Mouse (Mus musculus) hindbrain, embryonic 14.5 days (tissue): ENCODE results near the gene Taf6l. TPM values are rescaled to one million over a fixed set of nuclear protein-coding genes. Genes with fewer than 3 reads are reported as not detected.

Source experiments
- ATAC-seq: fragments of 200-750 bp; cut with Nextera tagmentation; 2 replicates; pipeline ENCODE4 v1.8.0; 2017; ENCODE audit warnings: moderate number of reproducible peaks, mild to moderate bottlenecking, moderate TSS enrichment, moderate library complexity; ENCODE audit not compliant: low FRiP score
- DNase-seq: peaks from one replicate; pipeline ENCODE4 v3.0.0-alpha.2; 2015; ENCODE audit warnings: low spot score
- H3K27ac ChIP-seq: fragments of 300-500 bp; sonication (generic); 2 replicates; pipeline ENCODE4 v1.5.1; 2014; ENCODE audit warnings: mild to moderate bottlenecking, moderate library complexity
- H3K27me3 ChIP-seq: fragments of 300-500 bp; sonication (generic); 2 replicates; pipeline ENCODE4 v1.6.1; 2014; ENCODE audit warnings: mild to moderate bottlenecking, low read length, mixed read lengths; ENCODE audit not compliant: control insufficient read depth, insufficient read depth
- H3K36me3 ChIP-seq: fragments of 300-500 bp; sonication (generic); replicated peaks from 2 replicates; pipeline ENCODE4 v1.6.1; 2014; ENCODE audit not compliant: control insufficient read depth, insufficient read depth
- H3K4me1 ChIP-seq: fragments of 300-500 bp; sonication (generic); replicated peaks from 2 replicates; pipeline ENCODE4 v1.6.1; 2014; ENCODE audit warnings: antibody characterized with exemption, low read length, mixed read lengths; ENCODE audit not compliant: control insufficient read depth, insufficient read depth
- H3K4me2 ChIP-seq: fragments of 300-500 bp; sonication (generic); replicated peaks from 2 replicates; pipeline ENCODE4 v1.6.1; 2014; ENCODE audit warnings: mild to moderate bottlenecking, moderate library complexity
- H3K4me3 ChIP-seq: fragments of 300-500 bp; sonication (generic); replicated peaks from 2 replicates; pipeline ENCODE4 v1.5.1; 2014; ENCODE audit warnings: mild to moderate bottlenecking, low read length
- H3K9ac ChIP-seq: fragments of 300-500 bp; sonication (generic); 2 replicates; pipeline ENCODE4 v1.6.1; 2014
- H3K9me3 ChIP-seq: fragments of 300-500 bp; sonication (generic); 2 replicates; pipeline ENCODE4 v1.6.1; 2016; ENCODE audit warnings: low read length; ENCODE audit not compliant: control insufficient read depth
- WGBS: fragments of 180-500 bp; shearing (Covaris S2); extraction: QIAGEN DNeasy Blood & Tissue Kit; methylation state at CpG from one replicate; pipeline ENCODE4 v1.1.7; 2014; 5-methylcytosine and 5-hydroxymethylcytosine counted together
- polyA plus RNA-seq: library from polyadenylated mRNA; unstranded; fragments of >200 nt; fragmentation: Nextera tagmentation; extraction: Ambion mirVana; gene quantifications from 2 replicates; pipeline ENCODE4 v1.2.1, GENCODE M21; 2014

Gene Taf6l
- polyA plus RNA-seq, 1 experiment from 2014 or later: 18.7 TPM

DNA sequence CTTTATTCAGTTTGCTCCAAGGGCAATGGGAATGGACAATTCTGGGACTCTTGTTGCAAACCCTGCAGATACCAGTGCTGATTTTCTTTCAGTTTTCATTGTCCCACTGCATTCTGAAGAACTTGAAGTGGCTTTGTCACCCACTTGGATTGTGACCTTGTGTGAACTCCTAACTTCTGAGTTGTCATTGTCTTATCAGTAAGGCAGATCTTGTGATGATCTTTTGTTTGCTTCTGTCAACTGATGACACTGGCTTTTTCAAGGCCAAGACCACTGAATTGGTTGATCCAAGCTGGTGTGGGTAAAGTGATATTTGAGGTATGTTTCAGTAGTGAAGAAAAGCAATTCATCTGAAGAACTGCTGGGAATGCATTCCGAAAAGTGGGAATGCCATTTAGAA is 40.8 kb downstream of the Taf6l start:
- no peak overlapping the region for H3K4me3 ChIP-seq
- ATAC-seq: no peak
- H3K27me3 ChIP-seq: no peaks in the 10 kb centered on the region
- no peak overlapping the region for H3K9ac ChIP-seq
- DNase-seq: no peak
- 100% methylated on average over 1 of the region's 1 CpGs for WGBS
- peaks cover 22% of the 10 kb centered on the region for H3K4me1 ChIP-seq
- no peaks in the 10 kb centered on the region for H3K9me3 ChIP-seq
- no peak overlapping the region for H3K4me2 ChIP-seq
- H3K27ac ChIP-seq: no peak overlapping the region
- H3K36me3 ChIP-seq: peaks cover 78% of the 10 kb centered on the region

DNA sequence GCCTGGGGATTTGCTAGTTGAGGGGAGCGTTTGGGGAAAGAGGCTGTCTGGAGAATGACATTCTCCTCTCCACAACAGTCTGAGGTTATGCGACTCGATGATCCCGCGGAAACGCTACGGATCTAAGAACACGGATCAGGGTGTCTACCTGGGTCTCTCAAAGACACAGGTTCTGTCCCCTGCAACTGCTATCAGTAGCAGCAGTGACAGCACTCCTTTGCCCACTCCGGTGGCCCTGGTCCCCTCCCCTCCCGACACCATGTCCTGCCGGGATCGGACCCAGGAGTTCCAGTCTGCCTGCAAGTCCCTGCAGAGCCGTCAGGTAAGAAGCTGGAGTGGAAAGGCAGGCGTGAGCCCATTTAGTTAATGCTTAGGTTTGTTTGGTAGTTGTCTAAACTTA is 44.0 kb downstream of the Taf6l start:
- DNase-seq (no peak), ATAC-seq (no peak)
- Histone ChIP-seq H3K9me3 (no peaks in the 10 kb centered on the region), H3K4me2 (peak overlapping the region; percentile 98), H3K4me3 (peak overlapping the region; percentile 75), H3K9ac (peak overlapping the region; percentile 89), H3K4me1 (peaks cover 22% of the 10 kb centered on the region), H3K27me3 (no peaks in the 10 kb centered on the region), H3K36me3 (peaks cover 74% of the 10 kb centered on the region), H3K27ac (peak overlapping the region; percentile 94)
- WGBS: 25% methylated on average over 14 of the region's 14 CpGs

DNA sequence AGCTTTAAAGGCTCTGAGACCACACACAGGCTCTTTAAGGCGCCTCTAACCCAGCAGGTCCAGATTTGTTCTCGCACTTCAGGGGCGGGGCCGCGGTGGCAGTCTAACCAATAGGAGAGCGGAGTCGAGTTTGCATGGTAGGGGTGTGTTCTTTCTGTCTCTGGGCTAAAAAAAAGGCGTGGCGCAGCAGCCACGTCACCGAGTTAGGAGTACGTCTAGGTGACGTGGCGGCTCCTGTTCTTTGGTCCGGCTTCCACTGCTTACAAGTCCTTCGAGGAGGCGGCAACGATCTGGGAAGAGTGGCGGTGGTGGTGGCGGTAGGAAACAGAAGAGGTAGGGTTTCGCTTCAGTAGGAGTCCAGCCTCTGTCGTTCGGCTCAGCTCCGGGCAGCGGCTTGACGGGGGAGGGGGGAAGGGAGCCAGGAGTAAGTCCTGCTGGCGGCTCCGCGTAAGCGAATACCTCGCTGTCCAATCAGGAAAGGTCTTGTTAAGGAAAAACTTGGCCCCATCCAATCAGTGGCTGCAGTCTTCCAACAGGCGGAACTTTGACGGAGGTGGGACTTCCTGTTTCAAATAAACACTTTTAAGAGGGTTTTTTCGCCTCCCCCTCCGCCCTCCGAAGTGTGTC is 44.9 kb downstream of the Taf6l start, which contains the start of gene Stx5a:
Gene Stx5a (plus strand): TSS at position 171 of the 627 bp plus-strand sequence.
- H3K9ac ChIP-seq: peak within 1 kb of the TSS; percentile 89
- peak within 1 kb of the TSS; percentile 94 for H3K27ac ChIP-seq
- ATAC-seq (peak; percentile 98), DNase-seq (peak; percentile 97)
- H3K4me1 ChIP-seq: peaks cover 22% of the 10 kb centered on the region
- WGBS: under 1% methylated on average over 36 of the region's 36 CpGs
- H3K27me3 ChIP-seq: no peaks in the 10 kb centered on the region
- no peaks in the 10 kb centered on the region for H3K9me3 ChIP-seq
- H3K4me2 ChIP-seq: peak within 1 kb of the TSS; percentile 98
- H3K4me3 ChIP-seq: peak within 1 kb of the TSS; percentile 75
- H3K36me3 ChIP-seq: peaks cover 65% of the 10 kb centered on the region

DNA sequence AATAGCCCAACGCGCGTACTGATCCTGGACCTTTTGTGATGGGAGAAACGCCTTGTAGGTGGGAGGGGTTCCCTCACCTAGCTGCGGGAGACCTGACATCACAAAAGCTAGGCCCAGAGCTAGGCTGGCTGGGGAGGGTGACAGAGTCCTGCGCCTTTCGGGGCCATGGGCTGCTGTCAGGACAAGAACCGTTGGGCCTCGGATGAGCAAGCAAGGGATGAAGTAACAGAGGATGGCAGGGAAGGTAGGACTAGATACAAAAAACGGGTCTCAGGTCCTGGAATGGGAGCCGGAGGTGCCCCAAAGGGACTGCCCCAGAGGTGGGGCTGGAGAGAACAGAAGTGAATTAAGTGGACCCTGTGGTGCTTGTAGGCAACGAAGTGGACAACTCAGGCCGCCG is 45.6 kb downstream of the Taf6l start, which contains the start of gene 1700092M07Rik:
Gene 1700092M07Rik (plus strand): TSS at position 116 of the 400 bp plus-strand sequence.
- H3K36me3 ChIP-seq: peaks cover 58% of the 10 kb centered on the region
- peaks cover 25% of the 10 kb centered on the region for H3K4me1 ChIP-seq
- no peaks in the 10 kb centered on the region for H3K9me3 ChIP-seq
- WGBS: 71% methylated on average over 14 of the region's 14 CpGs
- peak within 1 kb of the TSS; percentile 94 for H3K27ac ChIP-seq
- peak within 1 kb of the TSS; percentile 98 for H3K4me2 ChIP-seq
- no peak for DNase-seq
- H3K9ac ChIP-seq: peak within 1 kb of the TSS; percentile 89
- peak; percentile 16; the same call in 1 of the 2 replicates for ATAC-seq
- H3K27me3 ChIP-seq: no peaks in the 10 kb centered on the region
- peak within 1 kb of the TSS; percentile 75 for H3K4me3 ChIP-seq

DNA sequence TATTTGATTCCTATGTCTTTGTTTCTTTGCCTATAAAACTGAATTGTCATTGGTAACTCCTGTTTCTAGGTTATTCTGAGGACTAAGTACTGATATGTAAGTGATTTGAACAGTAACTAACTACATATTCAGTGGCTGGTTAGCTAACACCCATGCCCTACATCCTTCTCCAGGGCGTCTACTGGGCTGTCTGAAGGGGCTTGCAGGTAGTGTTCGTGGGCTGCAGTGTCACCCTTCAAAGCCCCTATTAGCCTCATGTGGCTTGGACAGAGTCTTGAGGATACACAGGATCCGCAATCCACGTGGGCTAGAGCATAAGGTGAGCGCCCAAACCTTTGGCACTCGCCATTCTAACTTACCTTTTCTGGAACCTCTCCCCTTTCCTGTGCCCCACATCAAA is 46.6 kb downstream of the Taf6l start:
- Histone ChIP-seq H3K4me1 (peaks cover 28% of the 10 kb centered on the region), H3K27me3 (no peaks in the 10 kb centered on the region), H3K27ac (no peak overlapping the region), H3K9ac (no peak overlapping the region), H3K4me3 (no peak overlapping the region), H3K4me2 (no peak overlapping the region), H3K36me3 (peaks cover 48% of the 10 kb centered on the region), H3K9me3 (no peaks in the 10 kb centered on the region)
- 91% methylated on average over 6 of the region's 6 CpGs for WGBS
- no peak for DNase-seq
- no peak for ATAC-seq

DNA sequence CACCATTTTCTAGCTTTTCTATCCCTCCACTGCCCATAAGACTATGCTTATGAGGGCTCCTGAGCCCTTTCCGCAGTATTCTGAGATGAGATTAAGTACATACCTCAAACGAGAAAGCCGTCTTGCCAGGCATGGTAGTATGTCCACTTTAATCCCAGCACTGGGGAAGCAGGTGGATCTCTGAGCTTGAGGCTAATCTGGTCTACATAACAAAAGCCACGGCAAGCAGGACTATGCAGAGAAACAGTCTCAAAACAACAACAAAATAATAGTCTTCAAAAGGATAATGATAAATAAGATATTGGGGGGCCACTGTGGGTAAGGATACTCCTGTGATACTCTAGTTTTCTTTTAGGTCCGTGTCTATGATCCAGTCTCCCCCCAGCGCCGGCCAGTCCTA is 47.3 kb downstream of the Taf6l start:
- WGBS: 92% methylated on average over 7 of the region's 7 CpGs
- Histone ChIP-seq H3K4me2 (no peak overlapping the region), H3K4me1 (peaks cover 28% of the 10 kb centered on the region), H3K9me3 (no peaks in the 10 kb centered on the region), H3K27ac (no peak overlapping the region), H3K4me3 (no peak overlapping the region), H3K9ac (no peak overlapping the region), H3K27me3 (no peaks in the 10 kb centered on the region), H3K36me3 (peaks cover 41% of the 10 kb centered on the region)
- no peak for ATAC-seq
- no peak for DNase-seq

DNA sequence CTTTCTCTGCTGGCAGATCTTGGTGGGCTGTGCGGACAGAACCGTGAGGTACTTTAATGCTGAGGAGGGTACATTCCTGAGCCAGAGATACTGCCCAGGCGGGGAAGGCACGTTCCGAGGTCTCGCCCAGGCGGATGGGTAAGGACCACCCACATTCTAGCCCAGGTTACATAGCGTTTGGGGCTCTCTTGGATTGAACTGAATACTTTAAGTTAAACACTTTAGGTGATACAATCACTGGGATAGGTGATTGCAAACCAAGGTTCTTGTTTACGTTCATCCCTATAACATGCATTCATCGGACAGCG is 50.1 kb downstream of the Taf6l start:
- Histone ChIP-seq H3K27ac (peak overlapping the region; percentile 58), H3K4me1 (0 out of 2 replicates have a peak, but pooled peaks cover 12% of the 10 kb centered on the region), H3K9ac (peak overlapping the region; percentile 81), H3K9me3 (no peaks in the 10 kb centered on the region), H3K27me3 (no peaks in the 10 kb centered on the region), H3K36me3 (peaks cover 30% of the 10 kb centered on the region), H3K4me3 (peak overlapping the region; percentile 83), H3K4me2 (peak overlapping the region; percentile 96)
- no peak for DNase-seq
- WGBS: 4% methylated on average over 11 of the region's 11 CpGs
- 0 out of 2 replicates have a peak, but pooled peaks have one; percentile 29 for ATAC-seq

DNA sequence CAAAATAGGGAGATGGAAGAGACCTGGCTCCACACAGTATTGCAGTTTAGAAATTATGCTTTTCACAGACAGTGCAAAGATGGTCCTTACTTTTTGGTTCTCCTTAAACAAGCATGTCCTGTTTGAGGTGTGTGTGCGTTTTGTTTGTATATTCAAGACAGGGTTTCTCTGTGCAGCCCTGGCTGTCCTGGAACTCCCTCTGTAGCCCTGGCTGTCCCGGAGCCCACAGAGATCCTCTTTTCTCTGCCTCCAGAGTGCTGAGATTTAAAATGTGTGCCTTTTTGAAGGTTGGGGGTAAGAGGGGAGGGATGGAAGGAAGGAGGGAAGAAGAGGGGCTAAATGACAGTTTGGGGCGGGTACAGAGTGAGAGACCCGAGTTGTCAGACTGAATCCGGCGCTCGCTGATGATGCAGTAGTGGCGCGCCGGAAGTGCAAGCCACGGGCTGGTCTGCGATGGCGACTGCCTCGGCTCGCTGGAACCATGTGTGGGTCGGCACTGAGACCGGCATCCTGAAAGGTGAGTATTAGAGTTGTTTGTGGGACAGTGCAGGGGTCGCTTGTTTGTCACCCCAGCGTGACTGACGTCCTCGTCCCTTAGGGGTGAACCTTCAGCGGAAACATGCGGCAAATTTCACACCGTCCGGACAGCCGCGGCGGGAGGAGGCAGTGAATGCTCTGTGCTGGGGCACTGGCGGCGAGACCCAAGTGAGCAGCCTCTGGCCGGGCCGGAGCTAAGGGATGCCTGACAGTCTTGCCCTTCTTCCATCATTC is 50.6 kb downstream of the Taf6l start, which contains the start of gene Wdr74:
Gene Wdr74 (plus strand): TSS at position 439 of the 771 bp plus-strand sequence.
- Histone ChIP-seq H3K4me1 (0 out of 2 replicates have a peak, but pooled peaks cover 7% of the 10 kb centered on the region), H3K27me3 (no peaks in the 10 kb centered on the region), H3K9me3 (no peaks in the 10 kb centered on the region), H3K36me3 (peaks cover 28% of the 10 kb centered on the region), H3K9ac (peak within 1 kb of the TSS; percentile 81), H3K4me3 (peak within 1 kb of the TSS; percentile 83), H3K4me2 (peak within 1 kb of the TSS; percentile 96), H3K27ac (peak within 1 kb of the TSS; percentile 80)
- under 1% methylated on average over 32 of the region's 32 CpGs for WGBS
- DNase-seq: peak; percentile 98
- peak; percentile 93 for ATAC-seq

DNA sequence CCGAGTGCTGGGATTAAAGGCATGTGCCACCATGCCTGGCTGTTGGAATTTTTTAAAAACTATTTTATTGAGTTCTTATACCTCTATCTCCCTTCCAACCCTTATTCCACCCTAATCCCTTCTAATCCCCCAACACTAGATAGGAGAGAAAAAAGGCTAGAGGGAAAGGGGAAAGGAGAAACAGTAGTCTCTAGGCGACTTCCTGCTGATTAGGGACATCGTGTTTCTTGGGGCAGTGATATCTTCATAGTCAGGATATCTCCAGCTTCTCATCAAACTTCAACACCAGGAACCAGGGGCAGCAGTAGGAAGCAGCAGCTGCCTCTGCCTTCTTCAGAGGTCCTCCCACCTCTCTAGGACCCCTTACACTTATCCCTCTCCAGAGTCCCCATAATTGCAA is 51.9 kb downstream of the Taf6l start:
- no peak overlapping the region for H3K9ac ChIP-seq
- DNase-seq: no peak
- H3K36me3 ChIP-seq: peaks cover 16% of the 10 kb centered on the region
- H3K4me2 ChIP-seq: no peak overlapping the region
- H3K27ac ChIP-seq: no peak overlapping the region
- whole genome bisulfite sequencing: 82% methylated on average over 3 of the region's 3 CpGs
- H3K4me1 ChIP-seq: 0 out of 2 replicates have a peak, but pooled peaks cover 6% of the 10 kb centered on the region
- H3K27me3 ChIP-seq: no peaks in the 10 kb centered on the region
- no peaks in the 10 kb centered on the region for H3K9me3 ChIP-seq
- ATAC-seq: no peak
- no peak overlapping the region for H3K4me3 ChIP-seq
